8 mouse cellular contexts compared by ENCODE assay signal in the genomic region with DNA sequence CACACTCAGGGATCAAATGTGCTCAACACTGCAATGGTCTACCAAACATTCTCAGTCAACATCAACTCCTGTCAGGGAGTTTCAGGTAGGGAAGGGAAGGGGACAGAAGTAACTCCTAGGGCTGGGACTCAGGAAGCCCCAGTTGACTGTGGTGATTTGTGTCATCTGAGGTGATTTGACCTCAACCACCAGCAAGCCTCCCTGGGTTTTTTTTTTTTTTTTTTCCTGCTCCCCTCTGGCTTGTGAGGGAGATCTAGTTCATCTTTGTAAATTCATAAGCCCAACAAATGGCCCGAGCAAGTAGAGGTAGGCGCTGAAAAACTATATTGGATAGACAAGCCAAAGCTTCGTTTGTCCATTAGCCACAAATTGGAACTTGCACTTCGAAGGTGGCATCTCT. TPM values are rescaled to one million over a fixed set of nuclear protein-coding genes. Genes with fewer than 3 reads are reported as not detected.
DNase-seq lines count a peak whose midpoint lies in the region; ATAC-seq and TF ChIP-seq lines count a peak whose summit lies in the region.

No protein-coding gene starts in this region.

- TF ChIP-seq POLR2A in CH12.LX (IDR thresholded peaks at IDR 0.05; ENCODE audit: low read depth, low read length): no peak

- ATAC-seq in heart, embryonic 16.5 days (replicated peaks; ENCODE audit: extremely low read depth, insufficient read depth, low FRiP score): no peak
- no peak for ATAC-seq in liver, embryonic 15.5 days (ENCODE audit: insufficient read depth)

- no peak overlapping the region for H3K27ac ChIP-seq in CH12.LX (ENCODE audit: insufficient read depth, low read depth)
- no peak overlapping the region; the same call in 1 of the 2 replicates for H3K27ac ChIP-seq in heart, embryonic 16.5 days (ENCODE audit: low read length)
- H3K27ac ChIP-seq in liver, embryonic 15.5 days (replicated peaks): peak overlapping the region; percentile 83

- WGBS in heart, embryonic 16.5 days: 84% methylated on average over 4 of the region's 4 CpGs
- 77% methylated on average over 4 of the region's 4 CpGs for WGBS in liver, embryonic 15.5 days (ENCODE audit: insufficient replicate concordance)

- TF ChIP-seq EP300 in CH12.LX (IDR thresholded peaks at IDR 0.05; ENCODE audit: low read length): no peak

- peak overlapping the region; percentile 65 to 97 (median 76) for H3K4me3 ChIP-seq in CH12.LX (replicated peaks in 1 of 3; ENCODE audit: low read depth in 2 of 3, low read length in 2 of 3, poor library complexity in 1 of 3)
- peak overlapping the region; percentile 81 for H3K4me3 ChIP-seq in heart, embryonic 16.5 days (ENCODE audit: low read length)
- H3K4me3 ChIP-seq in liver, embryonic 15.5 days (replicated peaks): peak overlapping the region; percentile 98

- peaks cover 11 to 26% of the 10 kb centered on the region in 2 experiments for H3K36me3 ChIP-seq in CH12.LX (replicated peaks in 1 of 2; ENCODE audit: control insufficient read depth in 1 of 2, insufficient read depth in 1 of 2, low read length in 1 of 2)
- H3K36me3 ChIP-seq in heart, embryonic 16.5 days (ENCODE audit: control insufficient read depth, insufficient read depth): peaks cover 11% of the 10 kb centered on the region
- H3K36me3 ChIP-seq in liver, embryonic 15.5 days (replicated peaks): peaks cover 20% of the 10 kb centered on the region

- TF ChIP-seq CTCF in CH12.LX (conservative IDR thresholded peaks at IDR 0.05 in 1 of 2, IDR thresholded peaks at IDR 0.05 in 1 of 2; ENCODE audit: low read depth in 2 of 2, low read length in 2 of 2): no peak

- TF ChIP-seq RAD21 in CH12.LX (IDR thresholded peaks at IDR 0.05; ENCODE audit: low read depth, low read length): no peak

- H3K79me2 ChIP-seq in CH12.LX (replicated peaks; ENCODE audit: control insufficient read depth, extremely low read depth, insufficient read depth, poor library complexity, severe bottlenecking): peaks cover 10% of the 10 kb centered on the region

- H3K4me1 ChIP-seq in CH12.LX (ENCODE audit: control insufficient read depth in 1 of 2, insufficient read depth in 2 of 2): peaks cover 4 to 22% of the 10 kb centered on the region in 2 experiments
- peaks cover 24% of the 10 kb centered on the region for H3K4me1 ChIP-seq in heart, embryonic 16.5 days (ENCODE audit: control insufficient read depth, insufficient read depth, low read length)
- H3K4me1 ChIP-seq in liver, embryonic 15.5 days (replicated peaks): peaks cover 70% of the 10 kb centered on the region

- no peaks in the 10 kb centered on the region for H3K27me3 ChIP-seq in CH12.LX (replicated peaks)
- no peaks in the 10 kb centered on the region for H3K27me3 ChIP-seq in heart, embryonic 16.5 days (ENCODE audit: control insufficient read depth, insufficient read depth, low read length)
- no peaks in the 10 kb centered on the region for H3K27me3 ChIP-seq in liver, embryonic 15.5 days

- H3K4me2 ChIP-seq in CH12.LX (ENCODE audit: insufficient read depth, low read depth, poor library complexity, severe bottlenecking): peak overlapping the region; percentile 95
- H3K4me2 ChIP-seq in heart, embryonic 16.5 days (ENCODE audit: low read depth, low read length): peak overlapping the region; percentile 74
- peak overlapping the region; percentile 93 for H3K4me2 ChIP-seq in liver, embryonic 15.5 days

- H3K9me3 ChIP-seq in CH12.LX (replicated peaks; ENCODE audit: low read length): no peaks in the 10 kb centered on the region
- H3K9me3 ChIP-seq in heart, embryonic 16.5 days (replicated peaks; ENCODE audit: control insufficient read depth, low read length): no peaks in the 10 kb centered on the region
- H3K9me3 ChIP-seq in liver, embryonic 15.5 days (replicated peaks): no peaks in the 10 kb centered on the region

- dilution Hi-C loops in CH12.LX (cut with MboI; ENCODE audit: extremely low pct_ligation_motif_present, extremely low pct_unique_long_range_greater_than_20kb, low sequenced_read_pairs): no loop called here

- peak; percentile 64 for DNase-seq in heart, adult 11 months
- DNase-seq in heart, adult 8-10 months (ENCODE audit: low spot score): no peak
- no peak for DNase-seq in CH12.LX (ENCODE audit: extremely low read depth)
- no peak for DNase-seq in layer of hippocampus, postnatal 14 days (ENCODE audit: low spot score in 2 of 2)
- no peak for DNase-seq in spleen, postnatal 4 days (ENCODE audit: low spot score in 2 of 2)
- DNase-seq in urinary bladder, postnatal 10 days (ENCODE audit: low spot score): no peak

- in situ Hi-C loops in CH12.LX (cut with MboI; ENCODE audit: low pct_ligation_motif_present, low pct_unique_long_range_greater_than_20kb, low sequenced_read_pairs): no loop called here

- H3K9ac ChIP-seq in CH12.LX (ENCODE audit: insufficient read depth, low read depth): peak overlapping the region; percentile 84; the same call in 1 of the 2 replicates
- H3K9ac ChIP-seq in heart, embryonic 16.5 days (ENCODE audit: low read length): peak overlapping the region; percentile 73
- peak overlapping the region; percentile 56; the same call in 1 of the 2 replicates for H3K9ac ChIP-seq in liver, embryonic 15.5 days

TF ChIP-seq in CH12.LX, 34 proteins besides CTCF, POLR2A, EP300 and RAD21:
- no peak for TF ChIP-seq SMC3 (IDR thresholded peaks at IDR 0.05; ENCODE audit: low read depth, low read length)

RNA-seq across cellular contexts. Expression of a gene that starts 1.0 kb away (rescaled TPM):
- total RNA-seq in heart, adult 8-10 months (2022): 10 to 100 TPM; 32.9 to 41.6 (median 36.0) TPM
- total RNA-seq in CH12.LX (2012; rRNA removed): 5.9 and 11.0 TPM in 2 replicates
- total RNA-seq in CH12.LX (2014; rRNA removed): 7.9 and 9.3 TPM in 2 replicates
- 15.3 and 16.9 TPM in 2 replicates for polyA plus RNA-seq in CH12.LX (2012; ENCODE audit: insufficient read length, low read depth)
- polyA plus RNA-seq in heart, embryonic 16.5 days (2015; fragmentation: Nextera tagmentation; extraction: Ambion mirVana): 32.0 and 34.2 TPM in 2 replicates
- polyA plus RNA-seq in liver, embryonic 15.5 days (2015; fragmentation: Nextera tagmentation; extraction: Ambion mirVana): 14.6 and 15.1 TPM in 2 replicates
- total RNA-seq in layer of hippocampus, postnatal 14 days (2021): 10 to 100 TPM; 24.4 to 25.6 TPM
